Mouse (Mus musculus): ENCODE measurements around the gene Slc22a4. TPM values are rescaled to one million over a fixed set of nuclear protein-coding genes. Genes with fewer than 3 reads are reported as not detected.

The Slc22a4 gene
- polyA plus RNA-seq, 1 experiment from 2014 or later, result 2.3 TPM

DNA sequence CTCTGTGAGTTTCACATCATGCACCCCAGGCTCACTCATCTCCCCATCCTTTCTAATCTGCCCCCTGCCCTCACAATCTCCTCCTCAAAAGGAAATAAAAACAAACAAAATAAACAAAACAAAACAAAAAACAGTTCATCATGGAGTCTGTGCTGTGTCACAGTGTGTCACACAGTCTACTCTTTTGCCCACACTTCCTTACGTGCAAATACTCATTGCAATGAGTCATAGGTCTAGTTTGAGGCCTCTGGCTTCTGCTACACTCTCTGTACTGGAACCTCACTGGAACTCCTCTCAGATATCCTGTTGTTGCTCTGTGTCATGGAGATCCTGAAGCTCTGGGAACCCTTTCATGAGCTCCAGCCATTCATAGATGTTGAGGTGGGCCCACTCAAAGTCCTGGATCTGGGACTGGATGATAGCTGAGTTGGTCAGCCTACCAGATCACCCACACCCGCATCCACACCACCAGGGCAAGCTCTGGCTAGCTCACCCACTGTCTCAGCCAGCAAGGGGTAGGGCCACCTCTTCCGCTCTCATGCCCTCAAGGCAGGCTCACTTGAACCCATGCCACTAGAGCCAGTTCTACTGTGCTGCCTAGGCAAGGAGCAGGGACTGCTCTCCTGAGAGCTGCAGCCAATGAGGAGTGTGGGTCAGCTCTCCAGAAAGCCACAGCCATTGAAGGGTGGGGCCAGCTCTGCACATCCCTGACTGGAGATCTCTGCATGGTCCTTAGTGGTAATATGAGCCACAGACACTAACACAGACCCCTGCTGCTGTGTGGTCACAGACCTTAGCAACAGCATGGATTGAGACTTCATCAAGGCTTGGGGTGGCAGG lies 8.8 kb downstream of the Slc22a4 start:
- no peak overlapping the region for H3K9ac ChIP-seq (ENCODE audit: low read depth, low read length)
- no peak overlapping the region for H3K4me2 ChIP-seq (ENCODE audit: low read depth, low read length)
- H3K4me1 ChIP-seq (ENCODE audit: control insufficient read depth, insufficient read depth, low read length), result no peaks in the 10 kb centered on the region
- no peak overlapping the region for H3K4me3 ChIP-seq (ENCODE audit: low read depth, low read length)
- 74% methylated on average over 3 of the region's 3 CpGs for WGBS
- DNase-seq (ENCODE audit: low spot score) (no peak), ATAC-seq (ENCODE audit: low read depth) (no peak)
- H3K27ac ChIP-seq (replicated peaks; ENCODE audit: low read depth, low read length), result no peak overlapping the region
- no peaks in the 10 kb centered on the region for H3K27me3 ChIP-seq (replicated peaks; ENCODE audit: control insufficient read depth, insufficient read depth, low read length)
- no peaks in the 10 kb centered on the region for H3K9me3 ChIP-seq (ENCODE audit: control insufficient read depth, low read length)
- no peaks in the 10 kb centered on the region for H3K36me3 ChIP-seq (ENCODE audit: control insufficient read depth, insufficient read depth, low read length)

DNA sequence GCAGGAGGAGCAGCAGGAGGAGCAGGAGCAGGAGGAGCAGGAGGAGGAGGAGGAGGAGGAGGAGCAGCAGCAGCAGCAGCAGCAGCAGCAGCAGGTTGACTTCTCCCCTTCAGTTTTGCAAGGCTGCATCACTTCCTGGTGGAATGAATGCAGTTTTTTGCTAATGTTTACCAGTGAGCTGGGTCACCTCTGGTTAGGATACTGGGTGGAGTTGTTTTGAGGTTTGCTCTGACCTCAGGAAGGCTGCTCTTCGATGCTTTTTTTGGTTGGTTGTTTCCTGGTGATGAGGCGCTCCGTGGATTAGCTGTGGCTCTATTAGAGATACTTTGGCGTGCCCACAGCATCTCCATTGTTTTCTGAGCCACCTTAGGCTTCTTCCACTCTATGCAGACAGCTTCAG lies 10.3 kb downstream of the Slc22a4 start:
- Histone ChIP-seq H3K27ac (replicated peaks; ENCODE audit: low read depth, low read length) (no peak overlapping the region), H3K9ac (ENCODE audit: low read depth, low read length) (no peak overlapping the region), H3K36me3 (ENCODE audit: control insufficient read depth, insufficient read depth, low read length) (no peaks in the 10 kb centered on the region), H3K4me2 (ENCODE audit: low read depth, low read length) (no peak overlapping the region), H3K4me3 (ENCODE audit: low read depth, low read length) (no peak overlapping the region), H3K9me3 (ENCODE audit: control insufficient read depth, low read length) (no peaks in the 10 kb centered on the region), H3K27me3 (replicated peaks; ENCODE audit: control insufficient read depth, insufficient read depth, low read length) (no peaks in the 10 kb centered on the region), H3K4me1 (ENCODE audit: control insufficient read depth, insufficient read depth, low read length) (no peaks in the 10 kb centered on the region)
- no peak for DNase-seq (ENCODE audit: low spot score)
- WGBS, result 75% methylated on average over 4 of the region's 4 CpGs
- ATAC-seq (ENCODE audit: low read depth), result no peak

DNA sequence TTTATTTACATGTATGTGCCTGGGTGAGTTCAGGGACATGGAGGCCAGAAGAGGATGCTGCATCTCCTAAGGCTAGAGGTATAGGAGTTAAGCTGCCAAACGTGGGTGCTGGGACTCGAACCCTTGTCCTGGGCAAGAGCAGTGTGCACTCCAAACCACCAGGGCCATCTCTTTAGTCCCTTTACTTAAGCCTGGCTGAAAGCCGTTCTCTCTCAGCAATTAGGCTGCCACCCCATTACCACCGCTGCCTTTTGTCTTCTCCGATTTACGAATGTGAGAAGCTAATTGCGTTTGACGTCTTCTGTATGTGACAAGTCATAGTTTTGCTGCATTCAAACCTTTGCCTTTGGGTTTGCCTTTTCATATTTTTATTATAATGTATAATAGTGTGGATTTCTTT lies 11.8 kb downstream of the Slc22a4 start:
- H3K4me3 ChIP-seq (ENCODE audit: low read depth, low read length), result no peak overlapping the region
- no peak overlapping the region for H3K27ac ChIP-seq (replicated peaks; ENCODE audit: low read depth, low read length)
- no peak overlapping the region for H3K9ac ChIP-seq (ENCODE audit: low read depth, low read length)
- DNase-seq (ENCODE audit: low spot score) (no peak), ATAC-seq (ENCODE audit: low read depth) (no peak)
- H3K27me3 ChIP-seq (replicated peaks; ENCODE audit: control insufficient read depth, insufficient read depth, low read length), result no peaks in the 10 kb centered on the region
- WGBS, result 66% methylated on average over 8 of the region's 8 CpGs
- H3K36me3 ChIP-seq (ENCODE audit: control insufficient read depth, insufficient read depth, low read length), result no peaks in the 10 kb centered on the region
- no peaks in the 10 kb centered on the region for H3K9me3 ChIP-seq (ENCODE audit: control insufficient read depth, low read length)
- H3K4me2 ChIP-seq (ENCODE audit: low read depth, low read length), result no peak overlapping the region
- no peaks in the 10 kb centered on the region for H3K4me1 ChIP-seq (ENCODE audit: control insufficient read depth, insufficient read depth, low read length)

DNA sequence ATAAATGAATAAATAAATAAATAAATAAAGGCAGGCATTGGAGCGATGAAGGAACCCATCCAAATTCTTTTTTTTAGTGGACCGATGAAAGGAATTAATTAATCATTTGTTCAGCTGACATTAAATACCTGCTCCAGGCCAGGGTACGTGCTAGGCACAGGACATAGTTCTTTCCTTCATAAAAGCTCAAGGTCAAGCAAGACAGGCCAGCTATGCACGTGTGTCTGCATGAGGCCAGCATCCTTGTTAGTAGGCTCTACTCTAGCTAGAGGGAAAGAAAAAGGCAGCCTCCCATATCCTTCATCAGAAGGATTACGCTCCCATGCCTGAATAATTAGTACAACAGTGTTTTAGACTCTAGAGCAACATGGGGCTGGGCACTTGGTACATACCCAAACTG lies 14.9 kb downstream of the Slc22a4 start:
- no peaks in the 10 kb centered on the region for H3K9me3 ChIP-seq (ENCODE audit: control insufficient read depth, low read length)
- WGBS, result 87% methylated on average over 5 of the region's 5 CpGs
- no peak for ATAC-seq (ENCODE audit: low read depth)

DNA sequence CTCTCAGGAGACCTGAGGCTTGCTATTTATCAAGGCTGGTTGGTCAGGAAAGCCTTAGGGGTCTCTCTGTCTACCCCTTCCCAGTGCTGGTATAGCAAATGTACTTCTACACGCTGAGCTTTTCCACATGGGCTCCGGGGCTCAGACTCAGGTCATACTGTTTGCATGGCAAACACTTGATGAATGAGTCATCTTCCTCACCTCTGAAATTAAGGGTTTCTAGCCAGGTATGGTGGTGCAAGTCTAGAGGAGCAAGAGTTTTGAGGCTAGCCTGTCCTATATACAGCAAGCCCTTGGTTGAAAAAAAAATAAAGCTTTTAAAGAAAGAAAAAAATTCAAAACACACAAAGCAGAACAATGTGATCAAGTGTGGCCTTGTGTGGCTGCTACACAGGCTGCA lies 16.6 kb downstream of the Slc22a4 start:
- Histone ChIP-seq H3K4me1 (ENCODE audit: control insufficient read depth, insufficient read depth, low read length) (peaks cover 13% of the 10 kb centered on the region; the same call in 1 of the 2 replicates), H3K9ac (ENCODE audit: low read depth, low read length) (no peak overlapping the region), H3K36me3 (ENCODE audit: control insufficient read depth, insufficient read depth, low read length) (no peaks in the 10 kb centered on the region), H3K9me3 (ENCODE audit: control insufficient read depth, low read length) (no peaks in the 10 kb centered on the region), H3K27me3 (replicated peaks; ENCODE audit: control insufficient read depth, insufficient read depth, low read length) (no peaks in the 10 kb centered on the region), H3K27ac (replicated peaks; ENCODE audit: low read depth, low read length) (no peak overlapping the region), H3K4me3 (ENCODE audit: low read depth, low read length) (no peak overlapping the region), H3K4me2 (ENCODE audit: low read depth, low read length) (no peak overlapping the region)
- 87% methylated on average over 2 of the region's 2 CpGs for whole genome bisulfite sequencing
- ATAC-seq (ENCODE audit: low read depth), result no peak
- no peak for DNase-seq (ENCODE audit: low spot score)

More for the DNA sequence above, 14.9 kb downstream of the Slc22a4 start:
- Histone ChIP-seq H3K9ac (ENCODE audit: low read depth, low read length) (no peak overlapping the region), H3K36me3 (ENCODE audit: control insufficient read depth, insufficient read depth, low read length) (no peaks in the 10 kb centered on the region), H3K27ac (replicated peaks; ENCODE audit: low read depth, low read length) (no peak overlapping the region), H3K4me2 (ENCODE audit: low read depth, low read length) (no peak overlapping the region), H3K4me3 (ENCODE audit: low read depth, low read length) (no peak overlapping the region), H3K27me3 (replicated peaks; ENCODE audit: control insufficient read depth, insufficient read depth, low read length) (no peaks in the 10 kb centered on the region), H3K4me1 (ENCODE audit: control insufficient read depth, insufficient read depth, low read length) (peaks cover 10% of the 10 kb centered on the region; the same call in 1 of the 2 replicates)
- DNase-seq (ENCODE audit: low spot score), result no peak

DNA sequence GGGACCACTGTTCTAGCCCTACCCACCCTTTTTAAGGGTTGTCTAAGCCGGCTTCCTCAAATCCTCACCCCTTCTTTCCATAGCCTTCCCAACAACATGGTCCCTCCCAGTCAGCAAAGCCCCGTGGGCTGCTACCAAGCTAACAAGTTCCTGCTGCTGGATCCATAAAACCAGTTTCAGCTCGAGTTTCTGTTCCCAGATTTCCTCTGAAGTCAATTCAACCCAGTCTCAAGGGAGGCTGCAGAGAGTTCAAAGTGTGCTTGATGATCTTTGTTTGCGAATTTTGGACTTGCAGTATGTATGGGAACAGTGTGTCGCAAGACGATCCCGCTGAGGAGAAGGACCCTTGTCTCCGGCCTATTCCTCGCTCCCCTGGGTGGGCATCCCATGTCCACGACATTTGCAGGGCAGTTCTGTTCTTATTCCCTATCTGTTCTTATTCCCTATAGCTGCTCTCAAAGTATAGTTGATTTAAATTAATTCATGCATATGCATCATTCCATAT lies 19.4 kb downstream of the Slc22a4 start:
- peaks cover 13% of the 10 kb centered on the region; the same call in 1 of the 2 replicates for H3K4me1 ChIP-seq (ENCODE audit: control insufficient read depth, insufficient read depth, low read length)
- no peak overlapping the region for H3K4me3 ChIP-seq (ENCODE audit: low read depth, low read length)
- H3K4me2 ChIP-seq (ENCODE audit: low read depth, low read length), result no peak overlapping the region
- WGBS, result 42% methylated on average over 10 of the region's 10 CpGs
- H3K27ac ChIP-seq (replicated peaks; ENCODE audit: low read depth, low read length), result peak overlapping the region; percentile 15; the same call in 1 of the 2 replicates
- no peaks in the 10 kb centered on the region for H3K27me3 ChIP-seq (replicated peaks; ENCODE audit: control insufficient read depth, insufficient read depth, low read length)
- ATAC-seq (ENCODE audit: low read depth), result no peak
- H3K9ac ChIP-seq (ENCODE audit: low read depth, low read length), result no peak overlapping the region
- H3K36me3 ChIP-seq (ENCODE audit: control insufficient read depth, insufficient read depth, low read length), result no peaks in the 10 kb centered on the region
- no peaks in the 10 kb centered on the region for H3K9me3 ChIP-seq (ENCODE audit: control insufficient read depth, low read length)
- peak; percentile 46 for DNase-seq (ENCODE audit: low spot score)

DNA sequence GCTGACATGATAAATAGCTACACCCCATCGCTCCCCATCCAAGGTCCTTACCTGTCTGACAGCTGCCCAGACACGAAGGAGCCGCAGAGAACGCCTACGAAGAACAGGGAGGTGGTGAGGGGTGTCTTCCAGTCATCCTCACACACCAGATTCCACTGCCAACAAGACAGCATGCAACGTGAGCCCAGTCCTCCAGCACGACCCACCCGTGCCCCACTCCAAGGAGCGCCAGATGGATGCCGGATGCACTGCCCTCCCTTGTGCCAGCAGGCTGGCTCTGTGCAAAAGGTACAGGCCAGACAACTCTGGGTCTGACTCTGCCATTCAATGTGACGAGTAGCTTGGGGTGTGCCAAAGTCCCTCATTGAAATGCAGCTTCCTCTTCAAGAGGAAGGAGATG lies 20.2 kb downstream of the Slc22a4 start:
- ATAC-seq (ENCODE audit: low read depth) (no peak), DNase-seq (ENCODE audit: low spot score) (no peak)

DNA sequence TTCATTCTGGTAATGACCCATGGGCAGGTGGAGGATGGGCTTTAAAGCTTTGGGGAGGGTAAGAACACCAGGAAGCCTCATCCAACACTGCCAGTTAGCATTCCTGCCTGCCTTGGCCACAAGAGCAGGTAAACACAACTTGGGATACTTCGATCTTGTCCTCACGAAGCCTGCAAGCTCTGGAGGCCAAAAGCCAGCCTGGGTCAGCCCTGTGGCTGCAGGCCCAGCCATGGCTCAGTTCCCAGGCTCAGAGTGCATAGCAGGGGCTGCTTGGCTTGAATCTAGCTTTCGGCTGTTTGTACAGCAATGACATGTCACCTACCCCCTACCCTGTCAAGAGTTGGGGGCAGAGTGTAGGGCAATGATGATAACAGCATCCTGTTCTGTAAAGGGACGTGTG lies 21.0 kb downstream of the Slc22a4 start:
- Histone ChIP-seq H3K4me3 (ENCODE audit: low read depth, low read length) (no peak overlapping the region), H3K9me3 (ENCODE audit: control insufficient read depth, low read length) (no peaks in the 10 kb centered on the region), H3K4me2 (ENCODE audit: low read depth, low read length) (no peak overlapping the region), H3K36me3 (ENCODE audit: control insufficient read depth, insufficient read depth, low read length) (no peaks in the 10 kb centered on the region), H3K9ac (ENCODE audit: low read depth, low read length) (no peak overlapping the region), H3K4me1 (ENCODE audit: control insufficient read depth, insufficient read depth, low read length) (peaks cover 13% of the 10 kb centered on the region; the same call in 1 of the 2 replicates), H3K27me3 (replicated peaks; ENCODE audit: control insufficient read depth, insufficient read depth, low read length) (no peaks in the 10 kb centered on the region), H3K27ac (replicated peaks; ENCODE audit: low read depth, low read length) (no peak overlapping the region)
- 85% methylated on average over 4 of the region's 4 CpGs for WGBS
- ATAC-seq (ENCODE audit: low read depth) (no peak), DNase-seq (ENCODE audit: low spot score) (no peak)

More for the DNA sequence above, 20.2 kb downstream of the Slc22a4 start:
- H3K4me3 ChIP-seq (ENCODE audit: low read depth, low read length), result no peak overlapping the region
- H3K4me1 ChIP-seq (ENCODE audit: control insufficient read depth, insufficient read depth, low read length), result peaks cover 13% of the 10 kb centered on the region; the same call in 1 of the 2 replicates
- no peaks in the 10 kb centered on the region for H3K36me3 ChIP-seq (ENCODE audit: control insufficient read depth, insufficient read depth, low read length)
- H3K27ac ChIP-seq (replicated peaks; ENCODE audit: low read depth, low read length), result peak overlapping the region; percentile 15; the same call in 1 of the 2 replicates
- H3K9ac ChIP-seq (ENCODE audit: low read depth, low read length), result no peak overlapping the region
- H3K27me3 ChIP-seq (replicated peaks; ENCODE audit: control insufficient read depth, insufficient read depth, low read length), result no peaks in the 10 kb centered on the region
- H3K4me2 ChIP-seq (ENCODE audit: low read depth, low read length), result no peak overlapping the region
- WGBS, result 77% methylated on average over 11 of the region's 11 CpGs
- no peaks in the 10 kb centered on the region for H3K9me3 ChIP-seq (ENCODE audit: control insufficient read depth, low read length)
